Mouse (Mus musculus) hindbrain, postnatal 0 days (tissue): Measurements from ENCODE around the gene Scgb1a1. TPM values are rescaled to one million over a fixed set of nuclear protein-coding genes. Genes with fewer than 3 reads are reported as not detected.

Source experiments
- ATAC-seq: fragments of 200-750 bp; cut with Nextera tagmentation; 2 replicates; pipeline ENCODE4 v1.8.0; 2017; ENCODE audit warnings: mild to moderate bottlenecking, moderate TSS enrichment, moderate library complexity
- DNase-seq: peaks from one replicate; pipeline ENCODE4 v3.0.0-alpha.2; 2015; ENCODE audit warnings: low spot score
- H3K27ac ChIP-seq: fragments of 300-500 bp; sonication (generic); 2 replicates; pipeline ENCODE4 v1.5.1; 2014; ENCODE audit warnings: mild to moderate bottlenecking
- H3K27me3 ChIP-seq: fragments of 300-500 bp; sonication (generic); 2 replicates; pipeline ENCODE4 v1.6.1; 2014; ENCODE audit warnings: low read length, mixed read lengths; ENCODE audit not compliant: insufficient read depth
- H3K36me3 ChIP-seq: fragments of 300-500 bp; sonication (generic); 2 replicates; pipeline ENCODE4 v1.6.1; 2014; ENCODE audit warnings: low read length, mixed read lengths; ENCODE audit not compliant: insufficient read depth
- H3K4me1 ChIP-seq: fragments of 300-500 bp; sonication (generic); 2 replicates; pipeline ENCODE4 v1.6.1; 2014; ENCODE audit warnings: antibody characterized with exemption, low read length, mixed read lengths; ENCODE audit not compliant: insufficient read depth
- H3K4me2 ChIP-seq: fragments of 300-500 bp; sonication (generic); 2 replicates; pipeline ENCODE4 v1.6.1; 2014; ENCODE audit warnings: low read depth, mild to moderate bottlenecking, low read length, moderate library complexity, mixed read lengths
- H3K4me3 ChIP-seq: fragments of 300-500 bp; sonication (generic); 2 replicates; pipeline ENCODE4 v1.5.1; 2014; ENCODE audit warnings: low read length
- H3K9ac ChIP-seq: fragments of 300-500 bp; sonication (generic); replicated peaks from 2 replicates; pipeline ENCODE4 v1.6.1; 2014; ENCODE audit warnings: mild to moderate bottlenecking, low read length, moderate library complexity, mixed read lengths
- H3K9me3 ChIP-seq: fragments of 300-500 bp; sonication (generic); 2 replicates; pipeline ENCODE4 v1.6.1; 2016; ENCODE audit warnings: low read length, mixed read lengths
- CTCF ChIP-seq: IDR thresholded peaks from 2 replicates; pipeline ENCODE4 v1.5.1; 2016; ENCODE audit warnings: antibody characterized with exemption, control low read depth, low read depth
- WGBS: fragments of 180-500 bp; shearing (Covaris S2); extraction: QIAGEN DNeasy Blood & Tissue Kit; methylation state at CpG from one replicate; pipeline ENCODE4 v1.1.7; 2014; 5-methylcytosine and 5-hydroxymethylcytosine counted together
- polyA plus RNA-seq: library from polyadenylated mRNA; unstranded; fragments of >200 nt; fragmentation: Nextera tagmentation; extraction: Ambion mirVana; gene quantifications from 2 replicates; pipeline ENCODE4 v1.2.1, GENCODE M21; 2015
- total RNA-seq: library from RNA; depleted of rRNA; stranded (reverse); fragments of >200 nt; gene quantifications from 2 replicates; pipeline ENCODE4 v1.2.3, GENCODE M21; 2014

The Scgb1a1 gene
- total and polyA plus RNA-seq, 2 experiments from 2014 or later = not detected

DNA sequence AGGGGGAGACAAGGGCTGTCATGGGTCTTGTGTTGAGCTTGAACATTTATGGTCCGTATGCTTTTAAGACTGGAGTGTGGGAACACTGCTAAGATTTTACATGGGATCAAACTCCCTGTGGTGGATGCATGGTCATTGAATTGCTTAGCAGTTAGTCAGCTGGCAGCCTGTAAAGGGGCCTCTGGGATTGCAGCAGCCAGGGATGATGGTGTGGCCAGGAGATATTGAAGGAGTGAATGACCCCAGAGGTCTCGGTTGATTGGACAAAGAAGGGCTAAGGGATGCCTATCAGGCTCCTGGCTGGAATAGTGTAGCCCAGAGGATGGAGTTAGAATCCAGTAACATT lies 4.8 kb downstream of the Scgb1a1 start:
- Histone ChIP-seq H3K9ac (no peak overlapping the region), H3K27me3 (no peaks in the 10 kb centered on the region), H3K27ac (no peak overlapping the region), H3K4me2 (peak overlapping the region; percentile 19; the same call in 1 of the 2 replicates), H3K9me3 (no peaks in the 10 kb centered on the region), H3K4me1 (no peaks in the 10 kb centered on the region), H3K4me3 (no peak overlapping the region), H3K36me3 (no peaks in the 10 kb centered on the region)
- no peak for TF ChIP-seq CTCF
- ATAC-seq = 0 out of 2 replicates have a peak, but pooled peaks have one; percentile 25
- no peak for DNase-seq
- 87% methylated on average over 2 of the region's 2 CpGs for WGBS

DNA sequence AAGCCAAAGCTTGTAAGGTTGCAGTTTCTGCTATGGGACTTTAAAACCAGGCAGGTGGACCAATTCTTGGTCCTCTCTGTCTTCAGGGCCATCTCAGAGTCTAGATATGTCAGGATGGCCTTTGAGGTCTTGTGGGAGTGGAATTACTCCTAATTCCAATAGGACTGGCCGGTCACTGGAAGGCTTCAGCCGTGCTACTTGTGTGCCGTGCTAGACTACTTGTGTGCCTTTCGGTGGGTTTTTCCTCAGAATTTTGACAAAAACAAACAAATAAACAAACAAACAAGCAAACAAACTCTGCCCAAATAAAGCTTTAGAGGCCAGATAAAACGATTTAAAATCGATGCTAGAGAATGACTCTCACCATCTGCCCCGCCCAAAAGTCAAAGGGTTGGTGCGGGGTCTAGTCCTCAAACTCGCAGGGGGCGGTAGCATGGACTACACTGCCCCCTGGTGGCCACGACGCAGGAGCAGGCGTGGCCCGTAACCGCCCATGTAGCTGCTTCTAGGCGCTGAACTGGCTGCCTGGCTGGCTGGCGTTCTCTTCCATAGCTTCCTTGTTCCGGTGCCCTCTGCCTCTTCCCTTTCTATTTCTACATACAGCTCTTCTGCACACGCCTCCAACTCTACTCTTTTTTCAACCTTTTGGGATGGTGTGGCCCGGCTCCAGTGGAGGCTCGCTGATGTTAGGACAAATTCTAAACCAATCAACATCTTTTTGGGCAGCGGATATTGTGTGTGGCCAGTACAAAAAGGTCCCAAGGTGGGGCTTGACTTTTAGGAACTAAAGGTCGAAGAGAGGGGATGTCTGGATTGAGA lies 5.4 kb downstream of the Scgb1a1 start:
- no peaks in the 10 kb centered on the region for H3K9me3 ChIP-seq
- peak; percentile 95 for ATAC-seq
- WGBS = 18% methylated on average over 23 of the region's 23 CpGs
- peak; percentile 90 for DNase-seq
- peak; percentile 97 for TF ChIP-seq CTCF
- H3K36me3 ChIP-seq = no peaks in the 10 kb centered on the region
- no peak overlapping the region for H3K4me3 ChIP-seq
- H3K4me1 ChIP-seq = no peaks in the 10 kb centered on the region
- H3K4me2 ChIP-seq = peak overlapping the region; percentile 19; the same call in 1 of the 2 replicates
- H3K9ac ChIP-seq = no peak overlapping the region
- no peak overlapping the region for H3K27ac ChIP-seq
- no peaks in the 10 kb centered on the region for H3K27me3 ChIP-seq

DNA sequence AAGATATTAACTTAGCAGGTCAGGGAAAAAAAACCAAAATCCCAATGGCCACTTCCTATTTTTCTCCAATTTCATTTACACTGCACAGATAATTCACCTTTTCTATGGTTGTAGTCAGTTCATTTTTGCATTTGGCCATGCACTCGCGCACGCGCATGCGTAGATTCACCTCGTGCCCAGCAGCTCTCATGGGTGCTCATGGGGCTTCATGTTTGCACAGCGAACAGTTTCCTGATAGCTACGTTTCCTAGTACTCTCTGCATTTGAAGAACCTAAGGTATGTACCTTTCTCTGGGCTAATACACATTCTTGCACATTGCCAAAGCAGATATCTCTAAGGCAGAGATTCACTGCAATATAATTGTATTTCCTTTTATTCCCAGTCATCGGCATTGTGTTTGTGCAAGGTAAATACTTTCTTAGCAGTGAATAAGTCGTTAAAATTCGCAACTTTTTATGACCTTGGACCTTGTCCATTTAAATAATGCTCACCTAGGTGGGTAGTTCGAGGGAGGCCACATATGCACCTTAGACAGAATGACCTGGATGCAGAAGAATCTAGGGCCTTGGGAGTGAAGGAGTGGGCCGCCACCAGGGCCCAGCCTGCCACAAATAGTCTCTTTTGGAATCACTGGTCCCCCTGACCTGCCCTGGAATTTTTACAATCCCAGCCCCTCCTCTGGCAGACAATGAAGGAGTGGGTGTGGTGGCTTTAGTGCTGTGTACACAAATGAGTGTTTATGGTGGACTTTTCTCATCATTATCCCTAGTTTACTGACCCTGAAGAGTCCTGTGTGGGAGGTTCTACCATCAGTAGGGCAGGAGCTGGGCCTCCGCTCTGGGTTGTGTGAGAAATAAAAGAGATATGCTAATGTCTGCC lies 6.2 kb downstream of the Scgb1a1 start:
- WGBS = 85% methylated on average over 14 of the region's 14 CpGs
- no peak overlapping the region for H3K4me2 ChIP-seq
- no peak for DNase-seq
- H3K27ac ChIP-seq = no peak overlapping the region
- no peak for TF ChIP-seq CTCF
- H3K9ac ChIP-seq = no peak overlapping the region
- H3K27me3 ChIP-seq = no peaks in the 10 kb centered on the region
- H3K4me3 ChIP-seq = no peak overlapping the region
- no peaks in the 10 kb centered on the region for H3K4me1 ChIP-seq
- no peaks in the 10 kb centered on the region for H3K36me3 ChIP-seq
- ATAC-seq = 0 out of 2 replicates have a peak, but pooled peaks have one; percentile 24
- H3K9me3 ChIP-seq = no peaks in the 10 kb centered on the region

DNA sequence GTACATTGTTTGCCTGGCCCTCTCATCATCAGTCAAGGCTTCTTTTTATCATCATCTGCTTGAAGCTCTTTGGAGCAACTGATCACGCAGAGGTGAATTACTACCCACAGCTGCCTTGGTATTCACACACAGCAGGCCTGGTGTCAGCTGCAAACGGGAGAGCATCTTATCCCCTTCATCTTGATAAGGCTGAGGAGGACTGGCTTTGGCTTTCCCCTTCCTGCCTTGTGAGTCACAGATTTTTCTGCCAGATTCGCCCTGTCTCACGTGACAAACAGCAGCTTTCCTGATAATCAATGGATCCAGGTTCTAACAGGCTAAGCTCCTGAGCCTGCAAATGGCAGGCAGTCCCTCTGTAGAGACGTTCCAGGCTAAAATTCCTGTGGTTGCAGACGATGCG lies 7.8 kb downstream of the Scgb1a1 start:
- H3K36me3 ChIP-seq = no peaks in the 10 kb centered on the region
- TF ChIP-seq CTCF = no peak
- no peaks in the 10 kb centered on the region for H3K4me1 ChIP-seq
- no peak overlapping the region for H3K4me3 ChIP-seq
- no peaks in the 10 kb centered on the region for H3K27me3 ChIP-seq
- no peak overlapping the region for H3K9ac ChIP-seq
- WGBS = 49% methylated on average over 7 of the region's 7 CpGs
- ATAC-seq (no peak), DNase-seq (no peak)
- no peak overlapping the region for H3K27ac ChIP-seq
- no peak overlapping the region for H3K4me2 ChIP-seq
- no peaks in the 10 kb centered on the region for H3K9me3 ChIP-seq

DNA sequence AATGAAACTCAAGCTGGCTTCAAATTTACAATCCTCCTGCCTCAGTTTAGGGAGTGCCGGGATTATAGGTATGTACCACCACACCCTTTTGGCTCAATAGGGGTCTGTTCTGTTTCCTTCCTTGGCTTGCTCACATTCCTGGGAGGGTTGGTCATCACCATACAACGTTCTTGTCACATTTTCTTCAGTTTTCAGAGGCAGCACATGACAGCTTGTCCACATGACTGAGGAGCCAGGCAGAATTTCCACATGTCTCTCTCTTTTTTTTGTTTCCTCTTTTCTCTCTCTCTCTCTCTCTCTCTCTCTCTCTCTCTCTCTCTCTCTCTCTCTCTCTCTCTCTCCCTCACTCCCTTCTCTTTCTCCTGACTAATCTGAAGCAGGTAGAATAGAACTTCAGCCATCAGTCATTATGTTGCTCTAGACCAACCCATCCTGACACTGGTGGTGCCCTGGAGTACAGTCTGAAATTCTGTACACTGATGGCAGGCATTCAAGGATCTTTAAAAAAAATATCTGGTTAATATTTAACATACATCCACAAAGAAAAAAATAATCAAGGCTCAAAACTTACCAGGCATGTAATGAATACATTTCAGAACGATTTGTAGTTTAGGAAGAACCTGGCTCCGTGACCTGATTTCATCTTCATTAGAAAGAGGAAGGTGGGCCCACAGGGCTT lies 10.6 kb downstream of the Scgb1a1 start:
- Histone ChIP-seq H3K4me1 (no peaks in the 10 kb centered on the region; the same call in 1 of the 2 replicates), H3K9me3 (no peaks in the 10 kb centered on the region), H3K27ac (no peak overlapping the region), H3K9ac (no peak overlapping the region), H3K36me3 (no peaks in the 10 kb centered on the region), H3K4me2 (no peak overlapping the region), H3K27me3 (no peaks in the 10 kb centered on the region), H3K4me3 (no peak overlapping the region)
- DNase-seq = no peak
- WGBS = 76% methylated on average over 4 of the region's 4 CpGs
- no peak for ATAC-seq
- TF ChIP-seq CTCF = no peak

DNA sequence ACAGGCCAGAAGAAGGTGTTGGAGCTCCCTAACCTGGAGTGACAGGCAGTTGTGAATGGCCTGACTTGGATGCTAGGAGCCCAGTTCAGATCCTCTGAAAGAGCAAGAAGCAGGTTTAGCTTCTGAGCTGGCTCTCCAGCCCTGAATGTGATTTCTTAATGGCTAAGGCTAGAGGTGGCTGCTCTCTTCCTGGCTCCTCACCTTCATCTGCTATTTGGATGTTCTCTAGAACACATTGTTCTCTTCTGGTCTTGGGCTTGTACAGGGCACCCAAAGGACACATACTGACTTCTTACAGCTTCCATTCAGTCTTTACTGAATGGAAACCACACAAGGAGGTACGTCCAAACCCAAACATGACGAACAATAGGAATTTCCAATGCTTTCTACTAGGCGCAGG lies 11.7 kb downstream of the Scgb1a1 start:
- H3K27me3 ChIP-seq = no peaks in the 10 kb centered on the region
- DNase-seq = no peak
- TF ChIP-seq CTCF = no peak
- 92% methylated on average over 3 of the region's 3 CpGs for WGBS
- no peak overlapping the region for H3K4me3 ChIP-seq
- no peak for ATAC-seq
- no peaks in the 10 kb centered on the region for H3K9me3 ChIP-seq
- no peak overlapping the region for H3K27ac ChIP-seq
- H3K4me2 ChIP-seq = no peak overlapping the region
- no peaks in the 10 kb centered on the region for H3K36me3 ChIP-seq
- H3K9ac ChIP-seq = no peak overlapping the region
- H3K4me1 ChIP-seq = no peaks in the 10 kb centered on the region; the same call in 1 of the 2 replicates
